Mouse (Mus musculus) midbrain, embryonic 12.5 days (tissue): Measurements from ENCODE around the gene Chaf1a. TPM values are rescaled to one million over a fixed set of nuclear protein-coding genes. Genes with fewer than 3 reads are reported as not detected.
"Not testable (repeated sequence)": the region's sequence is repeated elsewhere in the genome, so short reads cannot be mapped to it uniquely, and the experiment has no call there.

Experiments used
- ATAC-seq: fragments of 200-750 bp; cut with Nextera tagmentation; 2 replicates; pipeline ENCODE4 v1.8.0; 2017; ENCODE audit warnings: low read depth, moderate TSS enrichment, moderate library complexity; ENCODE audit not compliant: low FRiP score
- H3K27ac ChIP-seq: fragments of 300-500 bp; sonication (generic); replicated peaks from 2 replicates; pipeline ENCODE4 v1.5.1; 2016; ENCODE audit warnings: mild to moderate bottlenecking
- H3K27me3 ChIP-seq: fragments of 300-500 bp; sonication (generic); 2 replicates; pipeline ENCODE4 v1.6.1; 2016; ENCODE audit warnings: mild to moderate bottlenecking
- H3K36me3 ChIP-seq: fragments of 300-500 bp; sonication (generic); 2 replicates; pipeline ENCODE4 v1.6.1; 2016
- H3K4me1 ChIP-seq: fragments of 300-500 bp; sonication (generic); 2 replicates; pipeline ENCODE4 v1.6.1; 2016
- H3K4me2 ChIP-seq: fragments of 300-500 bp; sonication (generic); replicated peaks from 2 replicates; pipeline ENCODE4 v1.6.1; 2016; ENCODE audit warnings: mild to moderate bottlenecking, moderate library complexity
- H3K4me3 ChIP-seq: fragments of 300-500 bp; sonication (generic); 2 replicates; pipeline ENCODE4 v1.5.1; 2016; ENCODE audit warnings: mild to moderate bottlenecking
- H3K9ac ChIP-seq: fragments of 300-500 bp; sonication (generic); replicated peaks from 2 replicates; pipeline ENCODE4 v1.6.1; 2016; ENCODE audit warnings: mild to moderate bottlenecking, moderate library complexity
- H3K9me3 ChIP-seq: fragments of 300-500 bp; sonication (generic); 2 replicates; pipeline ENCODE4 v1.6.1; 2016; ENCODE audit warnings: mild to moderate bottlenecking
- WGBS: fragments of 180-500 bp; shearing (Covaris S2); methylation state at CpG from one replicate; pipeline ENCODE4 v1.1.7; 2016; 5-methylcytosine and 5-hydroxymethylcytosine counted together
- polyA plus RNA-seq: library from polyadenylated mRNA; unstranded; fragments of >200 nt; fragmentation: Nextera tagmentation; extraction: Ambion mirVana; gene quantifications from 2 replicates; pipeline ENCODE4 v1.2.1, GENCODE M21; 2016

The Chaf1a gene
- polyA plus RNA-seq, 1 experiment from 2014 or later: 32.5 TPM

GRCm38 (mm10) chr17:56054938-56055337 is 14.7 kb downstream of the Chaf1a start:
- Histone ChIP-seq H3K36me3 (peaks cover 59% of the 10 kb centered on the region), H3K9ac (no peak overlapping the region), H3K27me3 (no peaks in the 10 kb centered on the region), H3K27ac (no peak overlapping the region), H3K4me2 (no peak overlapping the region), H3K4me3 (no peak overlapping the region), H3K9me3 (no peaks in the 10 kb centered on the region), H3K4me1 (no peaks in the 10 kb centered on the region)
- no peak for ATAC-seq

GRCm38 (mm10) chr17:56055945-56056678 is 15.9 kb downstream of the Chaf1a start:
- Histone ChIP-seq H3K9ac (no peak overlapping the region), H3K4me3 (no peak overlapping the region), H3K27me3 (no peaks in the 10 kb centered on the region), H3K4me1 (no peaks in the 10 kb centered on the region), H3K4me2 (no peak overlapping the region), H3K36me3 (peaks cover 62% of the 10 kb centered on the region), H3K27ac (no peak overlapping the region; the same call in 1 of the 2 replicates), H3K9me3 (no peaks in the 10 kb centered on the region)
- 66% methylated on average over 4 of the region's 4 CpGs for WGBS
- ATAC-seq: peak; percentile 65

- Histone ChIP-seq H3K27me3 (no peaks in the 10 kb centered on the region), H3K27ac (no peak overlapping the region), H3K4me1 (no peaks in the 10 kb centered on the region), H3K9me3 (no peaks in the 10 kb centered on the region), H3K36me3 (peaks cover 63% of the 10 kb centered on the region), H3K9ac (no peak overlapping the region), H3K4me3 (no peak overlapping the region), H3K4me2 (no peak overlapping the region)
- WGBS: 77% methylated on average over 11 of the region's 11 CpGs
- ATAC-seq: no peak
These were observed 17.3 kb downstream of the Chaf1a start for GRCm38 (mm10) chr17:56057381-56058120.

- no peaks in the 10 kb centered on the region for H3K27me3 ChIP-seq
These were observed 21.8 kb downstream of the Chaf1a start for GRCm38 (mm10) chr17:56062081-56062480.

GRCm38 (mm10) chr17:56065715-56066114 is 25.5 kb downstream of the Chaf1a start:
- H3K27ac ChIP-seq, ATAC-seq, H3K4me1 ChIP-seq, H3K9me3 ChIP-seq, H3K4me2 ChIP-seq, H3K9ac ChIP-seq, H3K27me3 ChIP-seq, H3K4me3 ChIP-seq: not testable (repeated sequence)
- H3K36me3 ChIP-seq: peaks cover 98% of the 10 kb centered on the region
- WGBS: 86% methylated on average over 6 of the region's 6 CpGs

More at GRCm38 (mm10) chr17:56062081-56062480, 21.8 kb downstream of the Chaf1a start:
- no peak for ATAC-seq
- H3K4me2 ChIP-seq: no peak overlapping the region
- H3K9ac ChIP-seq: no peak overlapping the region
- no peak overlapping the region for H3K4me3 ChIP-seq
- H3K36me3 ChIP-seq: peaks cover 97% of the 10 kb centered on the region
- 97% methylated on average over 7 of the region's 7 CpGs for WGBS
- no peaks in the 10 kb centered on the region for H3K9me3 ChIP-seq
- no peaks in the 10 kb centered on the region for H3K4me1 ChIP-seq
- H3K27ac ChIP-seq: no peak overlapping the region

GRCm38 (mm10) chr17:56066451-56066850 is 26.2 kb downstream of the Chaf1a start:
- H3K4me3 ChIP-seq: no peak overlapping the region
- no peak overlapping the region for H3K27ac ChIP-seq
- no peaks in the 10 kb centered on the region for H3K4me1 ChIP-seq
- no peak overlapping the region for H3K9ac ChIP-seq
- no peaks in the 10 kb centered on the region for H3K27me3 ChIP-seq
- peaks cover 99% of the 10 kb centered on the region for H3K36me3 ChIP-seq
- no peak overlapping the region for H3K4me2 ChIP-seq
- no peak for ATAC-seq
- H3K9me3 ChIP-seq: no peaks in the 10 kb centered on the region

GRCm38 (mm10) chr17:56069066-56069465 is 28.8 kb downstream of the Chaf1a start:
- Histone ChIP-seq H3K4me3 (no peak overlapping the region), H3K4me1 (peaks cover 5% of the 10 kb centered on the region; the same call in 1 of the 2 replicates), H3K27ac (no peak overlapping the region), H3K4me2 (no peak overlapping the region), H3K9me3 (no peaks in the 10 kb centered on the region), H3K36me3 (peaks cover 85% of the 10 kb centered on the region), H3K27me3 (no peaks in the 10 kb centered on the region), H3K9ac (no peak overlapping the region)
- ATAC-seq: no peak
- WGBS: 97% methylated on average over 14 of the region's 14 CpGs

GRCm38 (mm10) chr17:56071126-56071525 is 30.9 kb downstream of the Chaf1a start:
- no peak for ATAC-seq

GRCm38 (mm10) chr17:56072243-56072642 is 32.0 kb downstream of the Chaf1a start:
- whole genome bisulfite sequencing: 95% methylated on average over 5 of the region's 5 CpGs
- ATAC-seq: no peak
- peaks cover 53% of the 10 kb centered on the region for H3K36me3 ChIP-seq

More at GRCm38 (mm10) chr17:56071126-56071525, 30.9 kb downstream of the Chaf1a start:
- Histone ChIP-seq H3K9me3 (no peaks in the 10 kb centered on the region), H3K4me2 (no peak overlapping the region), H3K4me1 (peaks cover 15% of the 10 kb centered on the region; the same call in 1 of the 2 replicates), H3K4me3 (no peak overlapping the region), H3K27me3 (no peaks in the 10 kb centered on the region), H3K9ac (no peak overlapping the region), H3K27ac (no peak overlapping the region), H3K36me3 (peaks cover 65% of the 10 kb centered on the region)

GRCm38 (mm10) chr17:56074097-56074826 is 34.0 kb downstream of the Chaf1a start:
- peaks cover 33% of the 10 kb centered on the region for H3K36me3 ChIP-seq
- no peaks in the 10 kb centered on the region for H3K27me3 ChIP-seq
- peak; percentile 14 for ATAC-seq
- H3K9me3 ChIP-seq: no peaks in the 10 kb centered on the region
- 9% methylated on average over 21 of the region's 22 CpGs for WGBS
- H3K27ac ChIP-seq: peak overlapping the region; percentile 83
- H3K9ac ChIP-seq: peak overlapping the region; percentile 58
- peak overlapping the region; percentile 54 for H3K4me3 ChIP-seq
- peaks cover 20% of the 10 kb centered on the region; the same call in 1 of the 2 replicates for H3K4me1 ChIP-seq
- H3K4me2 ChIP-seq: peak overlapping the region; percentile 66

More at GRCm38 (mm10) chr17:56072243-56072642, 32.0 kb downstream of the Chaf1a start:
- H3K9ac ChIP-seq: 0 out of 2 replicates have a peak overlapping the region, but pooled peaks have one; percentile 2
- H3K9me3 ChIP-seq: no peaks in the 10 kb centered on the region
- H3K27ac ChIP-seq: no peak overlapping the region
- no peak overlapping the region for H3K4me3 ChIP-seq
- no peaks in the 10 kb centered on the region for H3K27me3 ChIP-seq
- H3K4me2 ChIP-seq: no peak overlapping the region
- H3K4me1 ChIP-seq: peaks cover 15% of the 10 kb centered on the region; the same call in 1 of the 2 replicates

- Histone ChIP-seq H3K4me2 (peak within 1 kb of the TSS; percentile 66), H3K9ac (peak within 1 kb of the TSS; percentile 58), H3K36me3 (peaks cover 28% of the 10 kb centered on the region), H3K27me3 (no peaks in the 10 kb centered on the region), H3K27ac (peak within 1 kb of the TSS; percentile 83), H3K4me1 (peaks cover 20% of the 10 kb centered on the region; the same call in 1 of the 2 replicates), H3K4me3 (peak within 1 kb of the TSS; percentile 54), H3K9me3 (no peaks in the 10 kb centered on the region)
- under 1% methylated on average over 35 of the region's 35 CpGs for WGBS
- ATAC-seq: peak; percentile 50
These were observed 34.6 kb downstream of the Chaf1a start, which contains the start of gene Ubxn6 for GRCm38 (mm10) chr17:56074827-56075208. Gene Ubxn6, minus strand, starts transcription at chr17:56075028.
